Mouse (Mus musculus): ENCODE data around the gene Nfia. TPM values are rescaled to one million over a fixed set of nuclear protein-coding genes. Genes with fewer than 3 reads are reported as not detected.

Nfia gene
- polyA plus RNA-seq, 1 experiment from 2014 or later = 32.1 TPM

GRCm38 (mm10) chr4:97831611-97832278 lies 59.2 kb downstream of the Nfia start:
- no peak overlapping the region for H3K4me2 ChIP-seq (replicated peaks; ENCODE audit: low read depth, low read length)
- no peaks in the 10 kb centered on the region for H3K4me1 ChIP-seq (ENCODE audit: control insufficient read depth, insufficient read depth, low read length)

DNA sequence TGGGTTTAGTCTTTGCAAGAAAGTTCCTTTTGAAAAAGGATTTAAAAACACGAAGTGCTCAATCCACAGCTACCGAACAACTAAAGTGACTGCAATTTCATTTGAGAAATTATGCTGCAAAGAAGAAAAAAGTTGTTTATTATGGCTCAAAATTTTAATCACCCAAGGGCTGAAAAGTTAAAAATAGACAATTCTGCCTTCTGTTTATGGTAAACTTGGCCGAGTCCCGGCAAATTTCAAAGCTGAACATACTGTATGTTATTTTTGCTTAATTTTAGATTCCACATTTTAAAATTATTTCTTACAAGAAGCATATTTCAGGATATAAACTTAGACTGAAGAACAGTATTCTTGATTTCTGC lies 59.7 kb downstream of the Nfia start:
- H3K4me1 ChIP-seq (ENCODE audit: control insufficient read depth, insufficient read depth, low read length) = no peaks in the 10 kb centered on the region
- no peaks in the 10 kb centered on the region for H3K9me3 ChIP-seq (ENCODE audit: control insufficient read depth, low read length)
- H3K4me3 ChIP-seq (ENCODE audit: low read length) = no peak overlapping the region
- no peak overlapping the region for H3K9ac ChIP-seq (ENCODE audit: low read depth, low read length)
- no peaks in the 10 kb centered on the region for H3K36me3 ChIP-seq (ENCODE audit: control insufficient read depth, insufficient read depth, low read length)
- no peak overlapping the region for H3K27ac ChIP-seq (ENCODE audit: low read depth, low read length)
- 96% methylated on average over 4 of the region's 4 CpGs for WGBS
- ATAC-seq (ENCODE audit: low FRiP score, low TSS enrichment) = no peak
- no peak overlapping the region for H3K4me2 ChIP-seq (replicated peaks; ENCODE audit: low read depth, low read length)
- peaks cover 5% of the 10 kb centered on the region for H3K27me3 ChIP-seq (ENCODE audit: control insufficient read depth, insufficient read depth, low read length)

More at GRCm38 (mm10) chr4:97831611-97832278, 59.2 kb downstream of the Nfia start:
- 95% methylated on average over 7 of the region's 7 CpGs for WGBS
- H3K4me3 ChIP-seq (ENCODE audit: low read length) = no peak overlapping the region
- no peak overlapping the region for H3K9ac ChIP-seq (ENCODE audit: low read depth, low read length)
- no peak overlapping the region for H3K27ac ChIP-seq (ENCODE audit: low read depth, low read length)
- no peaks in the 10 kb centered on the region for H3K36me3 ChIP-seq (ENCODE audit: control insufficient read depth, insufficient read depth, low read length)
- H3K9me3 ChIP-seq (ENCODE audit: control insufficient read depth, low read length) = no peaks in the 10 kb centered on the region
- ATAC-seq (ENCODE audit: low FRiP score, low TSS enrichment) = no peak
- H3K27me3 ChIP-seq (ENCODE audit: control insufficient read depth, insufficient read depth, low read length) = peaks cover 5% of the 10 kb centered on the region

DNA sequence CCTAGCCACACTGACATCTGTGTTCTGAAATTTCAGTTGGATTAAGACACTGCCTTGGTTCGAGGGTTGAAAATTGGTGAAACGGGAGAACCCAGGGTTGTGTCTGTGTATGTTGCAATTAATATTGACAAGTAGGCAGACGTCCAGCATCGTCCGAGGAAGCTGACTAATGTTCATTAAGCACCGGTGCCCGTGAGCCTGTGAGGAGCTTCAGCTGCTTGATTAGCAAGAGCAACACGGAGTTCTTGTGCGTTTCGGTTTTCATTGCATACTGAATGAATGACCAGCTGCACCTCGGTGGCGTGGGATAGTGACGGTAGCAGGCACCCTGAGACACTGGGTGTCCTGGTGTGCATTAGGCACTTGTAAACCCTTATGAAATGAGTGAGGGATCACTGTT lies 64.3 kb downstream of the Nfia start:
- H3K4me3 ChIP-seq (ENCODE audit: low read length) = no peak overlapping the region
- peaks cover 17% of the 10 kb centered on the region for H3K4me1 ChIP-seq (ENCODE audit: control insufficient read depth, insufficient read depth, low read length)
- H3K27ac ChIP-seq (ENCODE audit: low read depth, low read length) = no peak overlapping the region
- no peak overlapping the region for H3K9ac ChIP-seq (ENCODE audit: low read depth, low read length)
- H3K9me3 ChIP-seq (ENCODE audit: control insufficient read depth, low read length) = no peaks in the 10 kb centered on the region
- H3K36me3 ChIP-seq (ENCODE audit: control insufficient read depth, insufficient read depth, low read length) = no peaks in the 10 kb centered on the region
- H3K4me2 ChIP-seq (replicated peaks; ENCODE audit: low read depth, low read length) = no peak overlapping the region
- H3K27me3 ChIP-seq (ENCODE audit: control insufficient read depth, insufficient read depth, low read length) = peaks cover 5% of the 10 kb centered on the region
- ATAC-seq (ENCODE audit: low FRiP score, low TSS enrichment) = no peak
- 35% methylated on average over 13 of the region's 13 CpGs for WGBS

DNA sequence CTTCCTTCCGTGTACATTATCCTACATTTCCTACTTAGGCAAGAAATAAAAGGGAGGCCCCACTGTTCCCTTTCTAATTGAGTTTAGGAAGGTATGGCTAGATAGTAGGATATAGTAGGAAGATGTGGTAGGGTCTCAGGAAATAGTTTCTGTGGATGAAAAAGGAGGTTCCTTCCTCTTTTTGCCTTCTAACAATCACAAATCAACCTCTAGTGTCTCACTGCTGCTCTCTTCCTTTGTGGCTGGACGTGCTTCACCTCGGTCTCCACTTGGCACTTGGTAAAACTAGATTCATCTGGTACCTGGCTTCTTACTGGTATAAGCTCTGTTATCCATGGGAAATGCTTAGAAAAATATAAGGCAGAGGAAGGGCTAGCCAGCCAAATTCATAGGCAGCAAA lies 65.2 kb downstream of the Nfia start:
- peaks cover 5% of the 10 kb centered on the region for H3K27me3 ChIP-seq (ENCODE audit: control insufficient read depth, insufficient read depth, low read length)
- H3K27ac ChIP-seq (ENCODE audit: low read depth, low read length) = no peak overlapping the region
- H3K9me3 ChIP-seq (ENCODE audit: control insufficient read depth, low read length) = no peaks in the 10 kb centered on the region
- no peak overlapping the region for H3K9ac ChIP-seq (ENCODE audit: low read depth, low read length)
- no peaks in the 10 kb centered on the region for H3K36me3 ChIP-seq (ENCODE audit: control insufficient read depth, insufficient read depth, low read length)
- ATAC-seq (ENCODE audit: low FRiP score, low TSS enrichment) = no peak
- 70% methylated on average over 3 of the region's 3 CpGs for WGBS
- H3K4me1 ChIP-seq (ENCODE audit: control insufficient read depth, insufficient read depth, low read length) = peaks cover 17% of the 10 kb centered on the region
- no peak overlapping the region for H3K4me3 ChIP-seq (ENCODE audit: low read length)
- H3K4me2 ChIP-seq (replicated peaks; ENCODE audit: low read depth, low read length) = no peak overlapping the region

- 74% methylated on average over 3 of the region's 3 CpGs for WGBS
- Histone ChIP-seq H3K27ac (ENCODE audit: low read depth, low read length) (peak overlapping the region; percentile 53; the same call in 1 of the 2 replicates), H3K4me3 (ENCODE audit: low read length) (no peak overlapping the region), H3K36me3 (ENCODE audit: control insufficient read depth, insufficient read depth, low read length) (no peaks in the 10 kb centered on the region), H3K4me2 (replicated peaks; ENCODE audit: low read depth, low read length) (no peak overlapping the region), H3K9me3 (ENCODE audit: control insufficient read depth, low read length) (no peaks in the 10 kb centered on the region), H3K27me3 (ENCODE audit: control insufficient read depth, insufficient read depth, low read length) (peaks cover 5% of the 10 kb centered on the region), H3K9ac (ENCODE audit: low read depth, low read length) (no peak overlapping the region), H3K4me1 (ENCODE audit: control insufficient read depth, insufficient read depth, low read length) (peaks cover 17% of the 10 kb centered on the region)
- ATAC-seq (ENCODE audit: low FRiP score, low TSS enrichment) = no peak
Measured at GRCm38 (mm10) chr4:97838651-97839050, 66.1 kb downstream of the Nfia start.

GRCm38 (mm10) chr4:97839406-97840101 lies 67.0 kb downstream of the Nfia start:
- Histone ChIP-seq H3K9me3 (ENCODE audit: control insufficient read depth, low read length) (no peaks in the 10 kb centered on the region), H3K4me2 (replicated peaks; ENCODE audit: low read depth, low read length) (no peak overlapping the region), H3K9ac (ENCODE audit: low read depth, low read length) (no peak overlapping the region), H3K27ac (ENCODE audit: low read depth, low read length) (peak overlapping the region; percentile 75), H3K4me1 (ENCODE audit: control insufficient read depth, insufficient read depth, low read length) (peaks cover 17% of the 10 kb centered on the region), H3K36me3 (ENCODE audit: control insufficient read depth, insufficient read depth, low read length) (no peaks in the 10 kb centered on the region), H3K27me3 (ENCODE audit: control insufficient read depth, insufficient read depth, low read length) (peaks cover 10% of the 10 kb centered on the region), H3K4me3 (ENCODE audit: low read length) (no peak overlapping the region)
- peak; percentile 89 for ATAC-seq (ENCODE audit: low FRiP score, low TSS enrichment)
- WGBS = 10% methylated on average over 7 of the region's 7 CpGs

GRCm38 (mm10) chr4:97840227-97841062 lies 67.9 kb downstream of the Nfia start:
- WGBS = 23% methylated on average over 8 of the region's 8 CpGs

GRCm38 (mm10) chr4:97841063-97841595 lies 68.6 kb downstream of the Nfia start:
- peaks cover 17% of the 10 kb centered on the region for H3K4me1 ChIP-seq (ENCODE audit: control insufficient read depth, insufficient read depth, low read length)
- 60% methylated on average over 4 of the region's 4 CpGs for WGBS

More at GRCm38 (mm10) chr4:97840227-97841062, 67.9 kb downstream of the Nfia start:
- peak overlapping the region; percentile 75; the same call in 1 of the 2 replicates for H3K27ac ChIP-seq (ENCODE audit: low read depth, low read length)
- peaks cover 8% of the 10 kb centered on the region for H3K27me3 ChIP-seq (ENCODE audit: control insufficient read depth, insufficient read depth, low read length)
- no peak overlapping the region for H3K4me2 ChIP-seq (replicated peaks; ENCODE audit: low read depth, low read length)
- H3K9me3 ChIP-seq (ENCODE audit: control insufficient read depth, low read length) = no peaks in the 10 kb centered on the region
- peak; percentile 83 for ATAC-seq (ENCODE audit: low FRiP score, low TSS enrichment)
- H3K9ac ChIP-seq (ENCODE audit: low read depth, low read length) = no peak overlapping the region
- peaks cover 17% of the 10 kb centered on the region for H3K4me1 ChIP-seq (ENCODE audit: control insufficient read depth, insufficient read depth, low read length)
- no peaks in the 10 kb centered on the region for H3K36me3 ChIP-seq (ENCODE audit: control insufficient read depth, insufficient read depth, low read length)
- no peak overlapping the region for H3K4me3 ChIP-seq (ENCODE audit: low read length)

More at GRCm38 (mm10) chr4:97841063-97841595, 68.6 kb downstream of the Nfia start:
- Histone ChIP-seq H3K36me3 (ENCODE audit: control insufficient read depth, insufficient read depth, low read length) (no peaks in the 10 kb centered on the region), H3K9ac (ENCODE audit: low read depth, low read length) (no peak overlapping the region), H3K27me3 (ENCODE audit: control insufficient read depth, insufficient read depth, low read length) (peaks cover 5% of the 10 kb centered on the region; the same call in 1 of the 2 replicates), H3K9me3 (ENCODE audit: control insufficient read depth, low read length) (no peaks in the 10 kb centered on the region), H3K27ac (ENCODE audit: low read depth, low read length) (no peak overlapping the region), H3K4me3 (ENCODE audit: low read length) (no peak overlapping the region), H3K4me2 (replicated peaks; ENCODE audit: low read depth, low read length) (no peak overlapping the region)
- no peak for ATAC-seq (ENCODE audit: low FRiP score, low TSS enrichment)

Measured in kidney, embryonic 14.5 days (tissue).